In genomic region chr13:24905422-24905821, GRCm38 (mm10) we compare ENCODE assay signal across 26 mouse cellular contexts. TPM values are rescaled to one million over a fixed set of nuclear protein-coding genes. Genes with fewer than 3 reads are reported as not detected.
"Had no signal": no experiment of that assay in that cellular context is flagged by ENCODE, and none has a peak within 500 bp of the region (broad histone marks: within the 10 kb centered on the region; RNA-seq: fewer than 3 reads in every experiment).

No protein-coding gene starts in this region.

- H3K27me3 ChIP-seq: embryonic facial prominence, embryonic 12.5 days; embryonic facial prominence, embryonic 13.5 days; embryonic facial prominence, embryonic 15.5 days; forebrain, embryonic 12.5 days; forebrain, embryonic 13.5 days; forebrain, embryonic 15.5 days had no signal

- H3K36me3 ChIP-seq: embryonic facial prominence, embryonic 10.5 days; embryonic facial prominence, embryonic 12.5 days; embryonic facial prominence, embryonic 15.5 days had no signal

- DNase-seq: cerebellum, adult 8-10 months; cerebellum, adult 9-10 months; cerebellum, adult 9-11 months; cerebellum, postnatal 10 days; cerebellum, postnatal 14 days; cerebellum, postnatal 25 days; cerebellum, postnatal 36 days; embryo, embryonic 11 days; forebrain, postnatal 0 days; gastrocnemius, adult 2 months; gastrocnemius, postnatal 10 days; gastrocnemius, postnatal 14 days; gastrocnemius, postnatal 25 days; gastrocnemius, postnatal 36 days; heart, adult 11 months; heart, adult 18-20 months; heart, adult 2 months had no signal

- H3K4me1 ChIP-seq: embryonic facial prominence, embryonic 10.5 days; embryonic facial prominence, embryonic 12.5 days; embryonic facial prominence, embryonic 13.5 days; embryonic facial prominence, embryonic 15.5 days; forebrain, embryonic 12.5 days; forebrain, embryonic 13.5 days; forebrain, embryonic 15.5 days had no signal

- H3K27ac ChIP-seq: embryonic facial prominence, embryonic 10.5 days; embryonic facial prominence, embryonic 12.5 days; embryonic facial prominence, embryonic 13.5 days; embryonic facial prominence, embryonic 15.5 days; forebrain, embryonic 10.5 days; forebrain, embryonic 12.5 days; forebrain, embryonic 13.5 days; forebrain, embryonic 15.5 days; gastrocnemius, adult 2 months; heart, adult 2 months had no signal

- H3K4me3 ChIP-seq: embryonic facial prominence, embryonic 10.5 days; embryonic facial prominence, embryonic 12.5 days; embryonic facial prominence, embryonic 13.5 days; embryonic facial prominence, embryonic 15.5 days; erythroblast, embryonic 14.5 days; forebrain, embryonic 10.5 days; forebrain, embryonic 12.5 days; forebrain, embryonic 13.5 days; forebrain, embryonic 15.5 days; gastrocnemius, adult 2 months; heart, adult 2 months had no signal

RNA-seq across cellular contexts. Expression of gene Aldh5a1, which starts 32.0 kb away (rescaled TPM):
- polyA plus RNA-seq: erythroblast, embryonic 14.5 days had no signal

RNA-seq across cellular contexts. Expression of gene Gpld1, which starts 37.5 kb away (rescaled TPM):
- polyA plus RNA-seq: erythroblast, embryonic 14.5 days had no signal
